Mouse (Mus musculus) liver, embryonic 12.5 days (tissue): ENCODE measurements at regions not wholly inside any gene's neighbourhood (a gene's known extent, or its start where the extent isn't known, plus 50 kb on each side); places are given as distances from the start of the nearest gene placed in this dataset.

Source experiments
- ATAC-seq: fragments of 200-750 bp; cut with Nextera tagmentation; 2 replicates; pipeline ENCODE4 v1.8.0; 2017; ENCODE audit warnings: moderate number of reproducible peaks, mild to moderate bottlenecking, moderate library complexity
- H3K27ac ChIP-seq: fragments of 300-500 bp; sonication (generic); 2 replicates; pipeline ENCODE4 v1.5.1; 2016; ENCODE audit warnings: mild to moderate bottlenecking
- H3K27me3 ChIP-seq: fragments of 300-500 bp; sonication (generic); replicated peaks from 2 replicates; pipeline ENCODE4 v1.6.1; 2016; ENCODE audit warnings: mild to moderate bottlenecking, moderate library complexity
- H3K36me3 ChIP-seq: fragments of 300-500 bp; sonication (generic); 2 replicates; pipeline ENCODE4 v1.6.1; 2016; ENCODE audit warnings: mild to moderate bottlenecking, moderate library complexity
- H3K4me1 ChIP-seq: fragments of 300-500 bp; sonication (generic); 2 replicates; pipeline ENCODE4 v1.6.1; 2016
- H3K4me2 ChIP-seq: fragments of 300-500 bp; sonication (generic); 2 replicates; pipeline ENCODE4 v1.6.1; 2016; ENCODE audit warnings: mild to moderate bottlenecking, moderate library complexity
- H3K4me3 ChIP-seq: fragments of 300-500 bp; sonication (generic); 2 replicates; pipeline ENCODE4 v1.5.1; 2016; ENCODE audit warnings: mild to moderate bottlenecking, moderate library complexity
- H3K9ac ChIP-seq: fragments of 300-500 bp; sonication (generic); 2 replicates; pipeline ENCODE4 v1.6.1; 2016; ENCODE audit warnings: mild to moderate bottlenecking, moderate library complexity
- H3K9me3 ChIP-seq: fragments of 300-500 bp; sonication (generic); replicated peaks from 2 replicates; pipeline ENCODE4 v1.6.1; 2016; ENCODE audit warnings: mild to moderate bottlenecking, moderate library complexity
- WGBS: fragments of 180-500 bp; shearing (Covaris S2); methylation state at CpG from one replicate; pipeline ENCODE4 v1.1.7; 2016; ENCODE audit not compliant: insufficient replicate concordance; 5-methylcytosine and 5-hydroxymethylcytosine counted together

- ATAC-seq = no peak
- Histone ChIP-seq H3K9me3 (no peaks in the 10 kb centered on the region), H3K9ac (no peak overlapping the region), H3K4me2 (no peak overlapping the region), H3K27me3 (no peaks in the 10 kb centered on the region), H3K4me3 (no peak overlapping the region), H3K4me1 (no peaks in the 10 kb centered on the region), H3K27ac (no peak overlapping the region), H3K36me3 (no peaks in the 10 kb centered on the region)
- WGBS = 64% methylated on average over 3 of the region's 3 CpGs
Measured at GRCm38 (mm10) chr2:117511737-117512136, 168.9 kb upstream of the Rasgrp1 start.

GRCm38 (mm10) chr2:117512551-117512950 lies 169.8 kb upstream of the Rasgrp1 start:
- H3K4me2 ChIP-seq = no peak overlapping the region
- no peaks in the 10 kb centered on the region for H3K36me3 ChIP-seq
- no peaks in the 10 kb centered on the region for H3K4me1 ChIP-seq
- ATAC-seq = no peak
- no peak overlapping the region for H3K27ac ChIP-seq
- H3K9ac ChIP-seq = no peak overlapping the region
- WGBS = 75% methylated on average over 9 of the region's 9 CpGs
- H3K9me3 ChIP-seq = no peaks in the 10 kb centered on the region
- H3K4me3 ChIP-seq = no peak overlapping the region
- H3K27me3 ChIP-seq = no peaks in the 10 kb centered on the region

GRCm38 (mm10) chr2:117524437-117524836 lies 181.6 kb upstream of the Rasgrp1 start:
- no peaks in the 10 kb centered on the region for H3K36me3 ChIP-seq
- WGBS = 57% methylated on average over 5 of the region's 5 CpGs
- H3K4me3 ChIP-seq = no peak overlapping the region
- no peak overlapping the region for H3K9ac ChIP-seq
- H3K27ac ChIP-seq = no peak overlapping the region
- ATAC-seq = no peak
- no peak overlapping the region for H3K4me2 ChIP-seq
- H3K27me3 ChIP-seq = no peaks in the 10 kb centered on the region
- H3K4me1 ChIP-seq = no peaks in the 10 kb centered on the region
- H3K9me3 ChIP-seq = no peaks in the 10 kb centered on the region

GRCm38 (mm10) chr2:117538865-117539264 lies 196.1 kb upstream of the Rasgrp1 start:
- no peak for ATAC-seq
- H3K4me2 ChIP-seq = no peak overlapping the region
- H3K27ac ChIP-seq = no peak overlapping the region
- WGBS = 60% methylated on average over 5 of the region's 5 CpGs
- H3K36me3 ChIP-seq = no peaks in the 10 kb centered on the region
- H3K27me3 ChIP-seq = no peaks in the 10 kb centered on the region
- H3K4me3 ChIP-seq = no peak overlapping the region
- no peak overlapping the region for H3K9ac ChIP-seq
- no peaks in the 10 kb centered on the region for H3K9me3 ChIP-seq
- no peaks in the 10 kb centered on the region for H3K4me1 ChIP-seq

- H3K9me3 ChIP-seq = no peaks in the 10 kb centered on the region
- H3K9ac ChIP-seq = no peak overlapping the region
- no peaks in the 10 kb centered on the region for H3K4me1 ChIP-seq
- ATAC-seq = no peak
- H3K4me2 ChIP-seq = no peak overlapping the region
- 52% methylated on average over 3 of the region's 3 CpGs for whole genome bisulfite sequencing
- H3K27ac ChIP-seq = no peak overlapping the region
- no peaks in the 10 kb centered on the region for H3K27me3 ChIP-seq
- H3K4me3 ChIP-seq = no peak overlapping the region
- H3K36me3 ChIP-seq = no peaks in the 10 kb centered on the region
Measured at GRCm38 (mm10) chr2:117539285-117539684, 196.5 kb upstream of the Rasgrp1 start.

- no peaks in the 10 kb centered on the region for H3K27me3 ChIP-seq
- 9% methylated on average over 6 of the region's 6 CpGs for WGBS
- no peaks in the 10 kb centered on the region for H3K36me3 ChIP-seq
Measured at GRCm38 (mm10) chr2:117541471-117541870, 198.7 kb upstream of the Rasgrp1 start.

GRCm38 (mm10) chr2:117542298-117542697 lies 199.5 kb upstream of the Rasgrp1 start:
- Histone ChIP-seq H3K4me2 (no peak overlapping the region), H3K9ac (no peak overlapping the region), H3K9me3 (no peaks in the 10 kb centered on the region), H3K4me1 (no peaks in the 10 kb centered on the region), H3K36me3 (no peaks in the 10 kb centered on the region), H3K27me3 (no peaks in the 10 kb centered on the region), H3K27ac (no peak overlapping the region), H3K4me3 (no peak overlapping the region)
- no peak for ATAC-seq
- WGBS = 64% methylated on average over 4 of the region's 4 CpGs

More at GRCm38 (mm10) chr2:117541471-117541870, 198.7 kb upstream of the Rasgrp1 start:
- Histone ChIP-seq H3K4me3 (no peak overlapping the region), H3K9me3 (no peaks in the 10 kb centered on the region), H3K27ac (no peak overlapping the region), H3K4me1 (no peaks in the 10 kb centered on the region), H3K9ac (no peak overlapping the region), H3K4me2 (no peak overlapping the region)
- ATAC-seq = no peak

GRCm38 (mm10) chr2:117543301-117543782 lies 200.5 kb upstream of the Rasgrp1 start:
- Histone ChIP-seq H3K27me3 (no peaks in the 10 kb centered on the region), H3K9me3 (no peaks in the 10 kb centered on the region), H3K4me3 (no peak overlapping the region), H3K4me1 (no peaks in the 10 kb centered on the region), H3K36me3 (no peaks in the 10 kb centered on the region), H3K27ac (no peak overlapping the region), H3K4me2 (no peak overlapping the region), H3K9ac (no peak overlapping the region)
- 58% methylated on average over 7 of the region's 7 CpGs for WGBS
- ATAC-seq = no peak

- H3K9me3 ChIP-seq = no peaks in the 10 kb centered on the region
- no peaks in the 10 kb centered on the region for H3K36me3 ChIP-seq
- H3K27ac ChIP-seq = no peak overlapping the region
- ATAC-seq = no peak
- no peak overlapping the region for H3K9ac ChIP-seq
- no peak overlapping the region for H3K4me2 ChIP-seq
- H3K4me1 ChIP-seq = no peaks in the 10 kb centered on the region
- H3K27me3 ChIP-seq = no peaks in the 10 kb centered on the region
- WGBS = 66% methylated on average over 4 of the region's 4 CpGs
- no peak overlapping the region for H3K4me3 ChIP-seq
Measured at GRCm38 (mm10) chr2:117548273-117548672, 205.5 kb upstream of the Rasgrp1 start.

GRCm38 (mm10) chr2:117556301-117556700 lies 213.5 kb upstream of the Rasgrp1 start:
- 61% methylated on average over 2 of the region's 2 CpGs for WGBS
- no peak overlapping the region for H3K27ac ChIP-seq

GRCm38 (mm10) chr2:117570987-117571386 lies 228.2 kb upstream of the Rasgrp1 start:
- H3K36me3 ChIP-seq = no peaks in the 10 kb centered on the region
- H3K4me3 ChIP-seq = no peak overlapping the region
- H3K27ac ChIP-seq = no peak overlapping the region
- 63% methylated on average over 7 of the region's 7 CpGs for WGBS
- H3K27me3 ChIP-seq = no peaks in the 10 kb centered on the region
- no peak overlapping the region for H3K4me2 ChIP-seq
- no peak overlapping the region for H3K9ac ChIP-seq
- no peaks in the 10 kb centered on the region for H3K4me1 ChIP-seq
- no peaks in the 10 kb centered on the region for H3K9me3 ChIP-seq
- no peak for ATAC-seq

More at GRCm38 (mm10) chr2:117556301-117556700, 213.5 kb upstream of the Rasgrp1 start:
- Histone ChIP-seq H3K4me3 (no peak overlapping the region), H3K4me1 (no peaks in the 10 kb centered on the region), H3K9me3 (no peaks in the 10 kb centered on the region), H3K36me3 (no peaks in the 10 kb centered on the region), H3K9ac (no peak overlapping the region), H3K4me2 (no peak overlapping the region), H3K27me3 (no peaks in the 10 kb centered on the region)
- ATAC-seq = no peak

GRCm38 (mm10) chr2:117587381-117587780 lies 244.6 kb upstream of the Rasgrp1 start:
- Histone ChIP-seq H3K36me3 (no peaks in the 10 kb centered on the region), H3K4me3 (no peak overlapping the region), H3K27me3 (no peaks in the 10 kb centered on the region), H3K9me3 (no peaks in the 10 kb centered on the region), H3K27ac (no peak overlapping the region), H3K4me2 (no peak overlapping the region), H3K4me1 (no peaks in the 10 kb centered on the region), H3K9ac (no peak overlapping the region)
- WGBS = 45% methylated on average over 3 of the region's 3 CpGs
- ATAC-seq = no peak

GRCm38 (mm10) chr2:117595028-117595427 lies 252.2 kb upstream of the Rasgrp1 start:
- Histone ChIP-seq H3K4me1 (no peaks in the 10 kb centered on the region), H3K27ac (no peak overlapping the region), H3K36me3 (no peaks in the 10 kb centered on the region), H3K9me3 (no peaks in the 10 kb centered on the region), H3K27me3 (no peaks in the 10 kb centered on the region), H3K4me2 (no peak overlapping the region), H3K9ac (no peak overlapping the region), H3K4me3 (no peak overlapping the region)
- WGBS = 40% methylated on average over 2 of the region's 2 CpGs
- no peak for ATAC-seq
